Mouse (Mus musculus): ENCODE measurements around the gene Olfr846. TPM values are rescaled to one million over a fixed set of nuclear protein-coding genes. Genes with fewer than 3 reads are reported as not detected.

Olfr846 gene
- not detected in 2 replicates for polyA plus RNA-seq (2015; fragmentation: Nextera tagmentation; extraction: Ambion mirVana)

DNA sequence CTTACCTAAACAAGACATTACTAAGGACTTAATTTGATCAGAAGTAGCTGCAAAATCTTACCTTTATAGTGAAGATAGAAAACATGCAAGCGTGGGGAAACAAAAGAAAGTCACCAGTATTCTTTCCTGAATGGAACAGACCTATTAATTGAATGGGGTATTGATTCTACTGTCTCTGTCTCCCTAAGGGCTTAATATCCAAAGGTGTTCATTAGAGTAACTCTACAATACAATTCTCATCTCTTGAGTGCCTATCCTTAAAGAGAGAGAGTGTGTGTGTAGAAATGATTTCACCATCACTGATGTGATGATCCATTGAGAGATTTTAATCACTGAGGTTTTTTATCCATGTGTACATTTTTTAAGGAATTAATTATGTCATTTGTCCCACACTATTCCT is at the start of gene Olfr846:
Gene Olfr846 (minus strand): TSS at position 101 of the 400 bp plus-strand sequence.
- no peak for DNase-seq (ENCODE audit: low spot score)
- no peak for TF ChIP-seq CTCF (IDR thresholded peaks at IDR 0.05; ENCODE audit: low read depth)
- H3K27me3 ChIP-seq (ENCODE audit: insufficient read depth, low read length) = no peaks in the 10 kb centered on the region
- H3K4me2 ChIP-seq (ENCODE audit: low read length) = no peak within 1 kb of the TSS
- no peaks in the 10 kb centered on the region for H3K9me3 ChIP-seq (replicated peaks; ENCODE audit: low read length)
- H3K36me3 ChIP-seq (ENCODE audit: insufficient read depth, low read length) = no peaks in the 10 kb centered on the region
- H3K9ac ChIP-seq (ENCODE audit: low read depth, low read length) = no peak within 1 kb of the TSS
- ATAC-seq (replicated peaks; ENCODE audit: low FRiP score, low read depth) = no peak
- no peak within 1 kb of the TSS for H3K4me3 ChIP-seq (replicated peaks; ENCODE audit: low read depth, low read length)
- no peaks in the 10 kb centered on the region for H3K4me1 ChIP-seq (replicated peaks; ENCODE audit: insufficient read depth, low read length)
- H3K27ac ChIP-seq = no peak within 1 kb of the TSS
- 62% methylated on average over 1 of the region's 1 CpGs for WGBS

DNA sequence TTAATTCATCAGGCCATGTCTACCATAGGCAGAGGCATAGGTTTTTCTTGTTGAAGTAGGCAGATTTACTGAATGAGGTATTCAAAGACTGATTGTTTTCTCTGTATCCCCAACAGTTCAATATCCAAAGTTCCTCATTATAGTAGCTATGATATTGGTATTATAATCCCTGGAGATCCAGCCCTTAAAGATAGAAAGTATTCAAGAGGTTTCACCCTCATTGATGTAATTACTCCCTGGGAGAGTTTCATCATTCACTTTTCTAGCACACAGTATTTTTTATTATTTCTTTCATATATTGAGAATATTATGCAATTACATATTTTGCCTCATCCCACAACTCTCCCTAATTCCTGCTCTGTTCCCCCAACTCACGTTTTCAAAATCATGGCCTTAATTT is 14.8 kb upstream of the Olfr846 start, which contains the start of gene Olfr847:
Gene Olfr847 (minus strand): TSS at position 101 of the 400 bp plus-strand sequence.
- WGBS = 74% methylated on average over 1 of the region's 1 CpGs

DNA sequence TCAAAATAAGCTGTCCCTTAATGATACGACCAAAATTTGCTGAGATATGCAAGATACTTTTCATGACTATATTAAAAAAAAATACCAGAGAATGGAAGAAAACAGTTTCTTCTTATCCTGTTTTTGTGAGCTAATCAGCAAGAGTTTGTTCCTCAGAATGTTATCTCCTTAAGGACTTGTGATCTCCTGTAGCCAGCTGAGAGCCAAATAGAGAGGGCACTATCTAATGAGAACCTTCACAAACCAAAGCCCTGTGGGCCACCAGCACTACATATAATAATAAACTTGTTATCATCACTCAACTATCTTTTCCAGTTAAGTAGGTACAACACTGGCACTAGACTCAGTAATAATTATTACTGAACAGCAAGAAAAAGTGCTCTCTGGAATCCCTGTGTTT is 27.6 kb downstream of the Olfr846 start, which contains the start of gene Olfr845:
Gene Olfr845 (plus strand): TSS at position 301 of the 400 bp plus-strand sequence.
- no peak for ATAC-seq (replicated peaks; ENCODE audit: low FRiP score, low read depth)
- DNase-seq (ENCODE audit: low spot score) = no peak
- no peak within 1 kb of the TSS for H3K27ac ChIP-seq
- no peak within 1 kb of the TSS for H3K4me2 ChIP-seq (ENCODE audit: low read length)
- no peaks in the 10 kb centered on the region for H3K27me3 ChIP-seq (ENCODE audit: insufficient read depth, low read length)
- H3K36me3 ChIP-seq (ENCODE audit: insufficient read depth, low read length) = no peaks in the 10 kb centered on the region
- TF ChIP-seq CTCF (IDR thresholded peaks at IDR 0.05; ENCODE audit: low read depth) = no peak
- H3K4me3 ChIP-seq (replicated peaks; ENCODE audit: low read depth, low read length) = no peak within 1 kb of the TSS
- H3K9me3 ChIP-seq (replicated peaks; ENCODE audit: low read length) = no peaks in the 10 kb centered on the region
- H3K4me1 ChIP-seq (replicated peaks; ENCODE audit: insufficient read depth, low read length) = no peaks in the 10 kb centered on the region
- H3K9ac ChIP-seq (ENCODE audit: low read depth, low read length) = no peak within 1 kb of the TSS
- WGBS = 56% methylated on average over 1 of the region's 1 CpGs

More for the DNA sequence above, 14.8 kb upstream of the Olfr846 start, which contains the start of gene Olfr847:
- H3K36me3 ChIP-seq (ENCODE audit: insufficient read depth, low read length) = no peaks in the 10 kb centered on the region
- no peaks in the 10 kb centered on the region for H3K27me3 ChIP-seq (ENCODE audit: insufficient read depth, low read length)
- H3K4me3 ChIP-seq (replicated peaks; ENCODE audit: low read depth, low read length) = no peak within 1 kb of the TSS
- no peak for TF ChIP-seq CTCF (IDR thresholded peaks at IDR 0.05; ENCODE audit: low read depth)
- H3K4me1 ChIP-seq (replicated peaks; ENCODE audit: insufficient read depth, low read length) = no peaks in the 10 kb centered on the region
- H3K9me3 ChIP-seq (replicated peaks; ENCODE audit: low read length) = no peaks in the 10 kb centered on the region
- H3K4me2 ChIP-seq (ENCODE audit: low read length) = no peak within 1 kb of the TSS
- H3K9ac ChIP-seq (ENCODE audit: low read depth, low read length) = no peak within 1 kb of the TSS
- ATAC-seq (replicated peaks; ENCODE audit: low FRiP score, low read depth) = no peak
- H3K27ac ChIP-seq = no peak within 1 kb of the TSS
- DNase-seq (ENCODE audit: low spot score) = no peak

DNA sequence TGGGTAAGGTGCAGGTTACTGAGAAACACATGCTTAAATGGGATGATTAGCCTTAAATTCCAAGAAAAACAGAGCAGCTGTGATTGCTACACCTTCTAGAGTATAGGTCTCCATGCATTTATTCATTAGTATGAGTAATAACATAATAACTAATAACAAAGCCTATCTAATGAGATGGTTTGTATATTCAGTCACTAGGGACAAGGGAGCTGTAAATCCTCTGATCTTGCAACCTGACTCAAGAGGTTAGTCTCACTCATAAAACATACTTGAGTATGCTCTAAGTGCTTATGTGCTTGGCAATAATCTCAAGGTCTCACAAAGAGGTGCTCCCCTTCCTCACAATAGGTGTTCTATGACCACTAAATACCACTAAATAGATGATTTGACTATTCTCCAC is 47.8 kb downstream of the Olfr846 start, which contains the start of gene Olfr844:
Gene Olfr844 (plus strand): TSS at position 301 of the 400 bp plus-strand sequence.
- H3K36me3 ChIP-seq (ENCODE audit: insufficient read depth, low read length) = no peaks in the 10 kb centered on the region
- no peaks in the 10 kb centered on the region for H3K27me3 ChIP-seq (ENCODE audit: insufficient read depth, low read length)
- H3K4me2 ChIP-seq (ENCODE audit: low read length) = no peak within 1 kb of the TSS
- H3K4me3 ChIP-seq (replicated peaks; ENCODE audit: low read depth, low read length) = no peak within 1 kb of the TSS
- no peak within 1 kb of the TSS for H3K9ac ChIP-seq (ENCODE audit: low read depth, low read length)
- H3K9me3 ChIP-seq (replicated peaks; ENCODE audit: low read length) = no peaks in the 10 kb centered on the region
- TF ChIP-seq CTCF (IDR thresholded peaks at IDR 0.05; ENCODE audit: low read depth) = no peak
- no peak for ATAC-seq (replicated peaks; ENCODE audit: low FRiP score, low read depth)
- DNase-seq (ENCODE audit: low spot score) = no peak
- H3K27ac ChIP-seq = no peak within 1 kb of the TSS
- H3K4me1 ChIP-seq (replicated peaks; ENCODE audit: insufficient read depth, low read length) = no peaks in the 10 kb centered on the region

Other genes starting within 250 kb of the Olfr846 start
- not detected in 2 replicates for gene Olfr836, start 243.6 kb downstream of the Olfr846 start, polyA plus RNA-seq (2015; fragmentation: Nextera tagmentation; extraction: Ambion mirVana)
- not detected in 2 replicates for gene Olfr837, start 227.7 kb downstream of the Olfr846 start, polyA plus RNA-seq (2015; fragmentation: Nextera tagmentation; extraction: Ambion mirVana)
- not detected in 2 replicates for gene Olfr839-ps1, start 186.7 kb downstream of the Olfr846 start, polyA plus RNA-seq (2015; fragmentation: Nextera tagmentation; extraction: Ambion mirVana)
- not detected in 2 replicates for gene Olfr843, start 112.0 kb downstream of the Olfr846 start, polyA plus RNA-seq (2015; fragmentation: Nextera tagmentation; extraction: Ambion mirVana)
- gene Olfr844, start 47.7 kb downstream of the Olfr846 start, polyA plus RNA-seq (2015; fragmentation: Nextera tagmentation; extraction: Ambion mirVana) = not detected in 2 replicates
- not detected in 2 replicates for gene Olfr845, start 27.5 kb downstream of the Olfr846 start, polyA plus RNA-seq (2015; fragmentation: Nextera tagmentation; extraction: Ambion mirVana)
- not detected in 2 replicates for gene Olfr847, start 14.7 kb upstream of the Olfr846 start, polyA plus RNA-seq (2015; fragmentation: Nextera tagmentation; extraction: Ambion mirVana)
- not detected in 2 replicates for gene Olfr849, start 76.3 kb upstream of the Olfr846 start, polyA plus RNA-seq (2015; fragmentation: Nextera tagmentation; extraction: Ambion mirVana)
- not detected in 2 replicates for gene Olfr850, start 114.2 kb upstream of the Olfr846 start, polyA plus RNA-seq (2015; fragmentation: Nextera tagmentation; extraction: Ambion mirVana)
- not detected in 2 replicates for gene Olfr851, start 129.3 kb upstream of the Olfr846 start, polyA plus RNA-seq (2015; fragmentation: Nextera tagmentation; extraction: Ambion mirVana)
- not detected in 2 replicates for gene Olfr853, start 177.1 kb upstream of the Olfr846 start, polyA plus RNA-seq (2015; fragmentation: Nextera tagmentation; extraction: Ambion mirVana)
- gene Olfr854, start 203.4 kb upstream of the Olfr846 start, polyA plus RNA-seq (2015; fragmentation: Nextera tagmentation; extraction: Ambion mirVana) = not detected in 2 replicates
- not detected in 2 replicates for gene Olfr855, start 218.6 kb upstream of the Olfr846 start, polyA plus RNA-seq (2015; fragmentation: Nextera tagmentation; extraction: Ambion mirVana)